Mouse (Mus musculus) B cell, adult 67 days (primary cell): Measurements from ENCODE around the gene Alox12b. TPM values are rescaled to one million over a fixed set of nuclear protein-coding genes. Genes with fewer than 3 reads are reported as not detected.

Experiments used
- total RNA-seq, 2 experiments: library from RNA; stranded (reverse); gene quantifications; 4 replicates each; pipeline ENCODE4 v1.2.4; 2023

The Alox12b gene
- not detected for total RNA-seq

DNA sequence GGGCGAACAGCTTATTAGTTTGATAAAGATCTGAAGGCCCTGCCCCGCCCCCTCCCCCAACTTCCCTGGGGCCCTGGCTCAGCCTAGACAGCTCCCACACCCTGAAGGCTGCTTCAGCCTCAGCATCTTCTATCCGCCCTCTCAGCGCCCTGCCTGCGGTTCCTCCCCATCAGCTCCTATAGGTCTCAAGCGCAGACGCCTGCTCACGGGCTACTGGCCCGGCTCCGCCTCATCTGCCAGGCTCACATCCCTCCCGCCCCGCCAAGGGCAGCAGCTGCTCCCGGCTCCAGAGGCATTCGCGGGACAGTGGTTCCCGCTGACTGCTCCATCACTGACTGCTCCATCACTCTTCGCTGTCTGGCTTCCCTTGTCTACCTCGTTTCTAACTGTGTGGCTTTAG, at the start of gene Alox12b:
Gene Alox12b, plus strand, starts transcription at position 190 of the 400 bp plus-strand sequence.

DNA sequence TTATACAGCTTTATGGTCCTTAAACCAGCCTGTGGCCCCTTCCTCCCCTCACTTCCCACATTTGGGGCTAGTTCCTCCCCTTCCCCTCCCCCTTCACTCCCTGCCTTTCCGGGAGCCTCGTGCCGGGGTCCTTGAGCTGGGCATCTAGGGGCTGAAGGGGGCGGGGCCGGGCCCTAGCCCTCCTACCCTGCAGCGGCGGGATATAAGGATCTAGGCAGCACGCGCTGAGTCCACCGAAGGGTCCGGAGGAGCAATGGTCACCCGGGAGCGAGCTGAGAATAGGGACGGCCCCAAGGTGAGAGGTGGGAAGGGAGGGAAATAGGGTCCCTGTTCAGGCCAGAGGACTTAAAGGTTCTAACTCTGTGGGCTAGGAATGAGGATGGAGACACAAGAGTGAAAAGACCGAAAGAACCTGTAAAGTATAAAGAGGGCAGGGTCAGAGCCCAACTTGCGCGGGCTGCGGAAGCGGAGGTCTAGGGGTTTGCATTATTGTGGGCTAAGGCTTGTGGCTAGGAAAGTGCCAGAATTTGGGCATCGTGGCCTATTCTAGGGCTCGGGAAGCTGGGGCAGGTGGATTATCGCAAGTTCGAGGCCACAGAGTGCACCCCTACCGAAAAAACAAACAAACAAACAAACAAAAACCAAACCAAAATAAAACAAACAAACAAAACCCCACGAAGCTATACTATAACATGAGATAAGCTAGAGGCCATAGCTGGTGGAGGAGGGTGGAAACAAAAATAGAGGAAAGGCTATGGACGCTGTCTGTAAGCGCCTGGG, 36.4 kb upstream of the Alox12b start, which contains the start of gene Hes7:
Gene Hes7, plus strand, starts transcription at position 184 of the 780 bp plus-strand sequence.

DNA sequence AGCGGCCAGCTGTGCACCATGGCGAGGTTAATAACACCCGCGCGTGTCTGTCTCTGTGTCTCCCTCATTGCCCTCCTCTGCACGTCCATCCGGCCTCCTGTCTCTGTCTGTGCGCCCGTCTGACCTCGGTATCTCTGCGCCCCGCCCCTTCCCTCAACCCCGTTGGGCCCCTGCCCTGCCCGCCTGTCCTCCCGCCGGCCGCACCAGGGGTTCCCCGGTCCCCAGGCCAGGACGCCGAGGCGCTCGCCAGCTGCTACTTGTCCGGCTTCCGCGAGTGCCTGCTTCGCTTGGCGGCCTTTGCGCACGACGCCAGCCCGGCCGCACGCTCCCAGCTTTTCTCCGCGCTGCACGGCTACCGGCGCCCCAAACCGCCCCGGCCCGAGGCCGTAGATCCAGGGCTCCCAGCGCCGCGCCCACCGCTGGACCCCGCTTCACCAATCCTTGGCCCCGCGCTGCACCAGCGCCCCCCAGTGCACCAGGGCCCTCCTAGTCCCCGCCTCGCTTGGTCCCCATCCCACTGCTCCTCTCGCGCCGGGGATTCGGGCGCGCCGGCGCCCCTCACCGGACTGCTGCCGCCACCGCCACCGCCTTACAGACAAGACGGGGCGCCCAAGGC, 34.3 kb upstream of the Alox12b start, which contains the start of gene 9130213A22Rik:
Gene 9130213A22Rik, minus strand, starts transcription at position 254 of the 616 bp plus-strand sequence.

DNA sequence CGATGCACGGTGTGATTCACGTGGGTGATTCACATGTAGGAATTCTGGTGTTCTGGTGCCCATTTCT, 31.1 kb upstream of the Alox12b start, which contains the start of gene Aloxe3:
Gene Aloxe3, plus strand, starts transcription at position 45 of the 67 bp plus-strand sequence.

DNA sequence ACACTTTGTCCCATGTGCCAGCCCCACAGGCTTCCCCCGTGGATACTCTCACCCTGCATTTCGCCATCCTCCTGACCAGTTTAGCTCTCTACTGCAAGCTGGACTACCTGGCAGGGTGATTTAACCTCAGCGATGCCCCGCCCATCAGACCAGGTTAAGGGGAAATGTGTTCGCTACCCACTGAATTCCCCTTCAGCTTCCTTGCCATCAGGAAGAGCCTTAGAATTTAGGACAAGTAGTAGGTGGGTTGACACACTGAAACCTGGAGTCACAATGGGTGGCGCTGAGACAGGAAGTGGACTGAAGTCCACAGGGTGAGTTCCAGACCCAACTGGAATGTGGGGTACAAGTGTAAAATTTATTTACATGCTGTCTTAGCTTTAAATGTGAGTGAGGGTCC, 41.0 kb downstream of the Alox12b start, which contains the start of gene Alox8:
Gene Alox8, minus strand, starts transcription at position 101 of the 400 bp plus-strand sequence.

Other genes starting within 250 kb of the Alox12b start
- gene Odf4, start 229.9 kb upstream of the Alox12b start, total RNA-seq = not detected
- gene Arhgef15, start 199.5 kb upstream of the Alox12b start, total RNA-seq = not detected
- 1 to 10 TPM; 3.5 to 6.0 TPM for gene Slc25a35, start 188.9 kb upstream of the Alox12b start, total RNA-seq
- gene Rangrf, start 181.8 kb upstream of the Alox12b start, total RNA-seq = 1 to 10 TPM; 3.9 to 6.6 TPM
- 10 to 100 TPM; 32.0 to 32.7 TPM for gene Pfas, start 148.5 kb upstream of the Alox12b start, total RNA-seq
- 10 to 100 TPM; 34.0 to 35.6 TPM for gene Ctc1, start 141.1 kb upstream of the Alox12b start, total RNA-seq
- 1 to 10 TPM; 7.0 to 7.1 TPM for gene Aurkb, start 111.3 kb upstream of the Alox12b start, total RNA-seq
- gene Borcs6, start 97.3 kb upstream of the Alox12b start, total RNA-seq = 10 to 100 TPM; 22.2 to 22.5 TPM
- gene Tmem107, start 86.2 kb upstream of the Alox12b start, total RNA-seq = 1 to 10 TPM; 1.5 to 6.3 TPM
- 100 to 1,000 TPM; 510 to 518 TPM for gene Vamp2, start 68.5 kb upstream of the Alox12b start, total RNA-seq
- 100 to 1,000 TPM; 495 to 638 TPM for gene Per1, start 61.8 kb upstream of the Alox12b start, total RNA-seq
- under 1 TPM in 1 of 2 experiments, not detected in 1; 0.30 TPM for gene Hes7, start 36.6 kb upstream of the Alox12b start, total RNA-seq
- gene 9130213A22Rik, start 34.4 kb upstream of the Alox12b start, total RNA-seq = not detected
- 1 to 10 TPM in 1 of 2 experiments, under 1 TPM in 1; 0.83 to 1.1 TPM for gene Aloxe3, start 31.1 kb upstream of the Alox12b start, total RNA-seq
- under 1 TPM in 1 of 2 experiments, not detected in 1; 0.21 TPM for gene Alox8, start 40.9 kb downstream of the Alox12b start, total RNA-seq
- not detected for gene Gucy2e, start 80.0 kb downstream of the Alox12b start, total RNA-seq
- gene Cntrob, start 166.8 kb downstream of the Alox12b start, total RNA-seq = 10 to 100 TPM; 34.5 to 41.4 TPM
- gene Trappc1, start 167.0 kb downstream of the Alox12b start, total RNA-seq = 10 to 100 TPM; 42.6 to 46.5 TPM
- gene Kcnab3, start 169.3 kb downstream of the Alox12b start, total RNA-seq = 1 to 10 TPM; 2.7 to 4.5 TPM
- 1 to 10 TPM; 1.8 to 2.2 TPM for gene Rnf227, start 183.5 kb downstream of the Alox12b start, total RNA-seq
- gene Chd3, start 212.4 kb downstream of the Alox12b start, total RNA-seq = 100 to 1,000 TPM; 359 to 384 TPM
- 10 to 100 TPM; 42.7 to 47.8 TPM for gene Naa38, start 238.5 kb downstream of the Alox12b start, total RNA-seq
- gene Cyb5d1, start 238.6 kb downstream of the Alox12b start, total RNA-seq = 10 to 100 TPM; 39.3 to 44.3 TPM
- gene Tmem88, start 241.2 kb downstream of the Alox12b start, total RNA-seq = 1 to 10 TPM; 6.2 to 6.9 TPM